Mouse (Mus musculus): Measurements from ENCODE around the gene Gm19668. TPM values are rescaled to one million over a fixed set of nuclear protein-coding genes. Genes with fewer than 3 reads are reported as not detected.
"Not testable (repeated sequence)": the region's sequence is repeated elsewhere in the genome, so short reads cannot be mapped to it uniquely, and the experiment has no call there.

The Gm19668 gene
- polyA plus RNA-seq, 1 experiment from 2014 or later: not detected

- ATAC-seq (ENCODE audit: extremely low read depth, insufficient number of reproducible peaks, low FRiP score, low TSS enrichment): no peak
- Histone ChIP-seq H3K9ac (no peak overlapping the region), H3K36me3 (no peaks in the 10 kb centered on the region), H3K4me3 (no peak overlapping the region), H3K27ac (replicated peaks) (no peak overlapping the region), H3K4me1 (0 out of 2 replicates have a peak, but pooled peaks cover 3% of the 10 kb centered on the region), H3K27me3 (replicated peaks) (no peaks in the 10 kb centered on the region), H3K4me2 (no peak overlapping the region), H3K9me3 (0 out of 2 replicates have a peak, but pooled peaks cover 3% of the 10 kb centered on the region)
- WGBS: 84% methylated on average over 1 of the region's 1 CpGs
Observed at GRCm38 (mm10) chr10:77769727-77770126, 29.2 kb downstream of the Gm19668 start.

- ATAC-seq (ENCODE audit: extremely low read depth, insufficient number of reproducible peaks, low FRiP score, low TSS enrichment); H3K36me3 ChIP-seq; H3K27me3 ChIP-seq (replicated peaks); H3K4me3 ChIP-seq; H3K9ac ChIP-seq; H3K27ac ChIP-seq (replicated peaks); H3K4me2 ChIP-seq; H3K9me3 ChIP-seq; H3K4me1 ChIP-seq: not testable (repeated sequence)
- WGBS: no CpG with 5 or more reads among the region's 1 CpGs
Observed at GRCm38 (mm10) chr10:77759582-77759981, 39.4 kb downstream of the Gm19668 start, which contains the start of gene Gm3233. Gene Gm3233 (minus strand): TSS chr10:77759682.

- Histone ChIP-seq H3K4me3 (no peak overlapping the region), H3K9me3 (no peaks in the 10 kb centered on the region), H3K4me1 (no peaks in the 10 kb centered on the region), H3K4me2 (no peak overlapping the region), H3K27me3 (replicated peaks) (no peaks in the 10 kb centered on the region), H3K27ac (replicated peaks) (no peak overlapping the region), H3K9ac (no peak overlapping the region), H3K36me3 (no peaks in the 10 kb centered on the region)
- no peak for ATAC-seq (ENCODE audit: extremely low read depth, insufficient number of reproducible peaks, low FRiP score, low TSS enrichment)
Observed at GRCm38 (mm10) chr10:77753448-77753847, 45.5 kb downstream of the Gm19668 start.

- not testable (repeated sequence) for H3K27me3 ChIP-seq (replicated peaks); ATAC-seq (ENCODE audit: extremely low read depth, insufficient number of reproducible peaks, low FRiP score, low TSS enrichment); H3K4me1 ChIP-seq; H3K4me3 ChIP-seq; H3K9ac ChIP-seq; H3K9me3 ChIP-seq; H3K4me2 ChIP-seq; H3K27ac ChIP-seq (replicated peaks); H3K36me3 ChIP-seq
- WGBS: 47% methylated on average over 3 of the region's 3 CpGs
Observed at GRCm38 (mm10) chr10:77752312-77752711, 46.6 kb downstream of the Gm19668 start.

GRCm38 (mm10) chr10:77751254-77751653 lies 47.7 kb downstream of the Gm19668 start, which contains the start of gene Gm9736:
Gene Gm9736 (minus strand): TSS chr10:77751354.
- not testable (repeated sequence) for H3K4me3 ChIP-seq; H3K4me1 ChIP-seq; H3K4me2 ChIP-seq; H3K9me3 ChIP-seq; ATAC-seq (ENCODE audit: extremely low read depth, insufficient number of reproducible peaks, low FRiP score, low TSS enrichment); H3K9ac ChIP-seq; H3K27me3 ChIP-seq (replicated peaks); H3K27ac ChIP-seq (replicated peaks); H3K36me3 ChIP-seq
- WGBS: 69% methylated on average over 1 of the region's 1 CpGs

DNA sequence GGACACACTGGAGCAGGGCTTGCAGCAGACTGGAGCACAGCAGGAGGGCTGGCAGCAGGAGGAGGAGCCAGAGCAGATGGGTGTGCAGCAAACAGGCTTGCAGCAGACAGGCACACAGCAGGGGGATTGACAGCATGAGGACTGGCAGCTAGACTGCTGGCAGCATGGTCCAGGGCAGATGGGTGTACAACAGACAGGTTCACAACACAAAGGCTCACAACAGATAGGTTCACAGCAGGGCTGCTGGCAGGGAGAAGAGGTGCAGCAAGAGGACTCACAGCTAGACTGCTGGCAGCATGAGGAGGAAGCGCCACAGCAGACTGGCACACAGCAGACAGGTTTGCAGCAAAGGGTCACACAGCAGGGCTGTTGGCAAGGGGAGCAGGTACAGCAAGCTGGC lies 48.2 kb downstream of the Gm19668 start:
- H3K4me3 ChIP-seq; H3K9ac ChIP-seq; H3K4me1 ChIP-seq; H3K4me2 ChIP-seq; H3K36me3 ChIP-seq; H3K27ac ChIP-seq (replicated peaks); H3K9me3 ChIP-seq; ATAC-seq (ENCODE audit: extremely low read depth, insufficient number of reproducible peaks, low FRiP score, low TSS enrichment); H3K27me3 ChIP-seq (replicated peaks): not testable (repeated sequence)
- WGBS: 53% methylated on average over 1 of the region's 1 CpGs

Other genes starting within 250 kb of the Gm19668 start
- gene Pttg1ip, start 217.4 kb downstream of the Gm19668 start, polyA plus RNA-seq (2015; fragmentation: Nextera tagmentation; extraction: Ambion mirVana): 103 and 110 TPM in 2 replicates
- gene Sumo3, start 193.0 kb downstream of the Gm19668 start, polyA plus RNA-seq (2015; fragmentation: Nextera tagmentation; extraction: Ambion mirVana): 171 and 186 TPM in 2 replicates
- 2.8 TPM in 1 of 2 replicates, not detected in the other for gene Gm49325, start 192.9 kb downstream of the Gm19668 start, polyA plus RNA-seq (2015; fragmentation: Nextera tagmentation; extraction: Ambion mirVana)
- 78.6 and 81.9 TPM in 2 replicates for gene Ube2g2, start 176.9 kb downstream of the Gm19668 start, polyA plus RNA-seq (2015; fragmentation: Nextera tagmentation; extraction: Ambion mirVana)
- 0.07 TPM in 1 of 2 replicates, not detected in the other for gene Tspear, start 112.6 kb downstream of the Gm19668 start, polyA plus RNA-seq (2015; fragmentation: Nextera tagmentation; extraction: Ambion mirVana)
- gene Gm19402, start 108.4 kb downstream of the Gm19668 start, polyA plus RNA-seq (2015; fragmentation: Nextera tagmentation; extraction: Ambion mirVana): not detected in 2 replicates
- gene Gm9508, start 101.9 kb downstream of the Gm19668 start, polyA plus RNA-seq (2015; fragmentation: Nextera tagmentation; extraction: Ambion mirVana): not detected in 2 replicates
- gene Gm10272, start 92.5 kb downstream of the Gm19668 start, polyA plus RNA-seq (2015; fragmentation: Nextera tagmentation; extraction: Ambion mirVana): not detected in 2 replicates
- gene Gm10024, start 87.7 kb downstream of the Gm19668 start, polyA plus RNA-seq (2015; fragmentation: Nextera tagmentation; extraction: Ambion mirVana): not detected in 2 replicates
- not detected in 2 replicates for gene Gm10142, start 83.3 kb downstream of the Gm19668 start, polyA plus RNA-seq (2015; fragmentation: Nextera tagmentation; extraction: Ambion mirVana)
- gene Krtap12-1, start 78.5 kb downstream of the Gm19668 start, polyA plus RNA-seq (2015; fragmentation: Nextera tagmentation; extraction: Ambion mirVana): not detected in 2 replicates
- gene Gm10100, start 72.6 kb downstream of the Gm19668 start, polyA plus RNA-seq (2015; fragmentation: Nextera tagmentation; extraction: Ambion mirVana): not detected in 2 replicates
- not detected in 2 replicates for gene Gm18596, start 56.5 kb downstream of the Gm19668 start, polyA plus RNA-seq (2015; fragmentation: Nextera tagmentation; extraction: Ambion mirVana)
- gene Gm9736, start 47.8 kb downstream of the Gm19668 start, polyA plus RNA-seq (2015; fragmentation: Nextera tagmentation; extraction: Ambion mirVana): not detected in 2 replicates
- gene Gm3233, start 39.5 kb downstream of the Gm19668 start, polyA plus RNA-seq (2015; fragmentation: Nextera tagmentation; extraction: Ambion mirVana): not detected in 2 replicates
- not detected in 2 replicates for gene Gm3238, start 27.8 kb downstream of the Gm19668 start, polyA plus RNA-seq (2015; fragmentation: Nextera tagmentation; extraction: Ambion mirVana)
- gene Gm7138, start 22.2 kb downstream of the Gm19668 start, polyA plus RNA-seq (2015; fragmentation: Nextera tagmentation; extraction: Ambion mirVana): not detected in 2 replicates
- gene Gm3250, start 16.6 kb downstream of the Gm19668 start, polyA plus RNA-seq (2015; fragmentation: Nextera tagmentation; extraction: Ambion mirVana): not detected in 2 replicates
- gene Gm7137, start 10.9 kb downstream of the Gm19668 start, polyA plus RNA-seq (2015; fragmentation: Nextera tagmentation; extraction: Ambion mirVana): not detected in 2 replicates
- gene Gm9639, start 4.1 kb downstream of the Gm19668 start, polyA plus RNA-seq (2015; fragmentation: Nextera tagmentation; extraction: Ambion mirVana): not detected in 2 replicates
- gene Gm9507, start 12.7 kb upstream of the Gm19668 start, polyA plus RNA-seq (2015; fragmentation: Nextera tagmentation; extraction: Ambion mirVana): not detected in 2 replicates
- gene Gm2696, start 15.5 kb upstream of the Gm19668 start, polyA plus RNA-seq (2015; fragmentation: Nextera tagmentation; extraction: Ambion mirVana): not detected in 2 replicates
- gene Krtap10-4, start 28.0 kb upstream of the Gm19668 start, polyA plus RNA-seq (2015; fragmentation: Nextera tagmentation; extraction: Ambion mirVana): not detected in 2 replicates
- gene Krtap10-10, start 36.8 kb upstream of the Gm19668 start, polyA plus RNA-seq (2015; fragmentation: Nextera tagmentation; extraction: Ambion mirVana): not detected in 2 replicates
- not detected in 2 replicates for gene Gm36176, start 47.7 kb upstream of the Gm19668 start, polyA plus RNA-seq (2015; fragmentation: Nextera tagmentation; extraction: Ambion mirVana)
- gene Gm10318, start 53.7 kb upstream of the Gm19668 start, polyA plus RNA-seq (2015; fragmentation: Nextera tagmentation; extraction: Ambion mirVana): not detected in 2 replicates
- not detected in 2 replicates for gene Gm3285, start 62.8 kb upstream of the Gm19668 start, polyA plus RNA-seq (2015; fragmentation: Nextera tagmentation; extraction: Ambion mirVana)
- 1.8 and 2.0 TPM in 2 replicates for gene Lrrc3, start 103.4 kb upstream of the Gm19668 start, polyA plus RNA-seq (2015; fragmentation: Nextera tagmentation; extraction: Ambion mirVana)
- gene Trpm2, start 171.4 kb upstream of the Gm19668 start, polyA plus RNA-seq (2015; fragmentation: Nextera tagmentation; extraction: Ambion mirVana): 0.19 and 0.23 TPM in 2 replicates
- gene 1810043G02Rik, start 179.4 kb upstream of the Gm19668 start, polyA plus RNA-seq (2015; fragmentation: Nextera tagmentation; extraction: Ambion mirVana): 16.3 and 18.0 TPM in 2 replicates
- gene Pfkl, start 210.9 kb upstream of the Gm19668 start, polyA plus RNA-seq (2015; fragmentation: Nextera tagmentation; extraction: Ambion mirVana): 190 and 214 TPM in 2 replicates
- 0.13 and 0.37 TPM in 2 replicates for gene Dnmt3l, start 242.8 kb upstream of the Gm19668 start, polyA plus RNA-seq (2015; fragmentation: Nextera tagmentation; extraction: Ambion mirVana)
- gene Aire, start 244.5 kb upstream of the Gm19668 start, polyA plus RNA-seq (2015; fragmentation: Nextera tagmentation; extraction: Ambion mirVana): not detected in 2 replicates